Mouse (Mus musculus): Measurements from ENCODE around the gene Mamld1.
A peak's percentile ranks its signal among the peaks of the same experiment; 100 is the strongest.

The Mamld1 gene

GRCm38 (mm10) chrX:71131464-71131863, 81.4 kb downstream of the Mamld1 start:
- DNase-seq (ENCODE audit: low spot score in 2 of 2), result peak in 1 of 2 experiments; percentile 31

DNA sequence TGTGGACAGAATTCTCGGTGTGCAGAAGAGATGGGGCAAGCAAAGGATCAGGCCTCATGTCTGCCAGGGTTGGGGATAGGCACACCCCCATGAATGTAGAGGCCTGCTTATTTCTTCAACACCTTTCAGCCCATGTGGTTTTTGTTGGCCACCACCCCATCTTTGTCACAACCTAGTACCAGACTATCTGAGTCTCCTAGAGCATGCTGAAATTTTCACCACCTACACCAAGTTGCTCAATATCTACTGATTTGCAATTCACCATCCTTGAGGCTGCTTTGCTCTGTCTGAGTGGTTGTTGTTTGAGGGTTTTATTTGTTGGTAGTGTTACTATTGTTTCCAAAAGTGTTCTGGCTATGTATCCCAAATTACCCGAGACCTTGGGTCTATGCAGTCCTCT, 91.3 kb downstream of the Mamld1 start:
- DNase-seq (ENCODE audit: low spot score in 2 of 2), result no peak

DNA sequence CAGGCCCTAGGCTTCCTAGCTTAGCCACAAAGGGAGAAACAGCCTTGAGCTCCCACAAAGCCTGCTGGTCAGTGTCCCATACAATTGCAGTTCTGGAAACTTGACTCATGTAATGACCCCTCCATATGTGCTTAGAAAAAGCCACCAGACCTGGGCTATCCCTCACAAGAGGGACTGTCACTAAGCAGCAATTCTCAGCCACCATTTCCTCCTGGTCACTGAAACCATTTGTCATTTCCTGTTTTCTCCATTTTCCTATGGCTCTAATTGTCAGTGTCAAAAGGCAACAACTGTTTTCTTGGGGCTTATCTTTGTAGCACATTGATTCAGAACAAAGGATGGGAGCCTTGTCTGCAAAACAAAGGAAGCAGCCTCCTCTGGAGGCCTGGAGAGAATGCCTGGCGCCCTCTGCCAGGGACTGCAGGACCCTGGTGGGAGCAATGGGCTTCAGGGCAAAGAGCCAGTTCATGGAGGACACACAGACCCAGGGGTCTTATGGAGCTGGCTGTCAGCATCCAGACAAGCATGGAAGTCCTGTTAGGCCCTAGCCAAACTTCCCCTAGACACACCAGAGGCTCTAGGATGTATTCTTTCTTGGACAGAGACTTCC, 99.5 kb downstream of the Mamld1 start:
- DNase-seq (ENCODE audit: low spot score in 2 of 2), result no peak

- DNase-seq (ENCODE audit: low spot score in 2 of 2), result peak; percentile 40 to 55
Observed at GRCm38 (mm10) chrX:71150551-71151001, 100.5 kb downstream of the Mamld1 start.

- peak; percentile 20 to 32 for DNase-seq (ENCODE audit: low spot score in 2 of 2)
Observed at GRCm38 (mm10) chrX:71181526-71181925, 131.5 kb downstream of the Mamld1 start.

- DNase-seq (ENCODE audit: low spot score in 2 of 2), result peak in 1 of 2 experiments; percentile 18
Observed at GRCm38 (mm10) chrX:71183671-71184070, 133.6 kb downstream of the Mamld1 start.

GRCm38 (mm10) chrX:71186396-71186795, 136.3 kb downstream of the Mamld1 start:
- no peak for DNase-seq (ENCODE audit: low spot score in 2 of 2)

- DNase-seq (ENCODE audit: low spot score in 2 of 2), result no peak
Observed at GRCm38 (mm10) chrX:71204776-71205175, 154.7 kb downstream of the Mamld1 start.

Data from right cerebral cortex, postnatal 10 days (tissue).